Mouse (Mus musculus) frontal cortex, adult (tissue): ENCODE data around the gene Chac1.
A peak's percentile ranks its signal among the peaks of the same experiment; 100 is the strongest.

ENCODE experiments used
- ATAC-seq: cut with Nextera tagmentation; 2 replicates; pipeline ENCODE4 v1.9.2; 2017; ENCODE audit warnings: mild to moderate bottlenecking, moderate library complexity, mixed read lengths; ENCODE audit not compliant: low TSS enrichment

Chac1 gene

DNA sequence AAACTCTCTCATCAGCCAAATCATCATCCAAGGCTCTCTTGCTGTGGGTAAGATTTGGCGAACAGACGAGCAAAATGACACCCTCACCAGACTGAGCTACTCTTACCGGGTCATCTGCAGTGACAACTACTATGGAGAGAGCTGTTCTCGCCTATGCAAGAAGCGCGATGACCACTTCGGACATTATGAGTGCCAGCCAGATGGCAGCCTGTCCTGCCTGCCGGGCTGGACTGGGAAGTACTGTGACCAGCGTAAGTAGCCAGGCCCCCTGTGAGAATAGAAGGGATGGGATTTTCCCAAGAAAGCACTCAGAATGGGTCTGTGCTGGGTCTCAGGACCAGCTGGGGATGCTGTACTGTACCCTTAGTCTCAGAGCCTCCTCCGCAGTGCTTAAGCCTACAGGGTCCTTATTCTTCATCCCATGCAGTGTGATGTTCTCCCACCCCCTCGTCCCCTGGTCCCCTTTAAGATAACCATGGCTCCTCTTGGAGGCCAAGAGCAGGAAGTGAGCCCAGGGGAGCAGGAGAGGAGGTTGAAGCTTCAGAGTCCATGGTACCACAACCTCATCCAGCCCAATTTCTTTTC is 23.0 kb upstream of the Chac1 start:
- no peak for ATAC-seq

DNA sequence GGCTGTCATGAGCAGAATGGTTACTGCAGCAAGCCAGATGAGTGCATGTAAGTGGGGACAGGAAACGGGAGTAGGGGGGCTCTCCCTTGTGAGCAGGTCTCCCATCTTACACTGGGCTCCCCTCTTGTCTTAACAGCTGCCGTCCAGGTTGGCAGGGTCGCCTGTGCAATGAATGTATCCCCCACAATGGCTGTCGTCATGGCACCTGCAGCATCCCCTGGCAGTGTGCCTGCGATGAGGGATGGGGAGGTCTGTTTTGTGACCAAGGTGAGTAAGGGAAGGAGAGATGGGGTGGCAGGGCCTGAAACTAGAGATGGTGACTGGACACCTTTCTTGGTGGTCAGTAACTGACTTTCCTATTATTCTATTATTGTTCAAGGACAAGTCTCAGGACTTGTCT is 22.5 kb upstream of the Chac1 start:
- ATAC-seq: no peak

DNA sequence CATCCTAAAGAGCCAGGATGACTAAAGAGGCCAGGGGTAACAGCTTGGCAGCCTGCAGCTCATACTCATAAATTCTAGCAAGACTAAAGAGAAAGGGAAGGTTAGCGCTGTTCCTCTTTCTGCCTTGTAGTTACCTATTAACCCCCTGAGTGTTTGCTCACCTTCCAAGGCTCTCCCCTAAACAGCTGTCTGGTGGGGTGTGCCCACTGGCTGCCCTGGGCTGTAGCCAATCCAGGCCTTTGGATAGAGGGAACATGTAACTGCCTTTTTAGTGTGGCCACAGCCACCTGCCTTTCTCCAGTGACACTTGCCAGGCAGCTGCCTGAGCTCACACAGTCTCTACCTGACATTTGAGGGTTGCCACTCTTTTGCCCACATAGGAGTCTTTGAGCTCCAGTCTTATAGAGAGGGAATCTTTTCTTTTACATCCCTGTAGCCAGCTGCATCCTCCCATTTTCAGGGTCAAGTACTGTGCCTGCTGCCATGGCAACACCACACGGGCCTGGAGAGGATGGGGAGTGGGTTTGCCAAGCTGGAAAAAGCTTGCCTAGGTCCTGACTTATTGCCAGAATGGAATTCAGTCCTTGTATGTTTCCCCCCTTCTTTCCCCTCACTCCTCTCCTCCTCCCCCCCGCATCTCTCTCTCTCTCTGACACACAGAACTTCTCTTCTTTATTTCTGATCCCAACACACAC is 21.8 kb upstream of the Chac1 start:
- no peak for ATAC-seq

DNA sequence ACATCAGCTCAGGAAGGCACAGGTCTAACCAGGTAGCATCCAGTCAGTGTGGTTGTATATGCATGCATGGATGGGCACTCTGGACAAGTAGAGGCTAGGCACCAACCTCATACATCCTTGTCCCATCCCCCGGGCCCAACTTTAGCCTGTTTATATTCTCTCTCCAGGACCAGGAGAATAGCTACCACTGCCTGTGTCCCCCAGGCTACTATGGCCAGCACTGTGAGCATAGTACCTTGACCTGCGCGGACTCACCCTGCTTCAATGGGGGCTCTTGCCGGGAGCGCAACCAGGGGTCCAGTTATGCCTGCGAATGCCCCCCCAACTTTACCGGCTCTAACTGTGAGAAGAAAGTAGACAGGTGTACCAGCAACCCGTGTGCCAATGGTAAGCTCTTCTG is 20.2 kb upstream of the Chac1 start:
- no peak for ATAC-seq

DNA sequence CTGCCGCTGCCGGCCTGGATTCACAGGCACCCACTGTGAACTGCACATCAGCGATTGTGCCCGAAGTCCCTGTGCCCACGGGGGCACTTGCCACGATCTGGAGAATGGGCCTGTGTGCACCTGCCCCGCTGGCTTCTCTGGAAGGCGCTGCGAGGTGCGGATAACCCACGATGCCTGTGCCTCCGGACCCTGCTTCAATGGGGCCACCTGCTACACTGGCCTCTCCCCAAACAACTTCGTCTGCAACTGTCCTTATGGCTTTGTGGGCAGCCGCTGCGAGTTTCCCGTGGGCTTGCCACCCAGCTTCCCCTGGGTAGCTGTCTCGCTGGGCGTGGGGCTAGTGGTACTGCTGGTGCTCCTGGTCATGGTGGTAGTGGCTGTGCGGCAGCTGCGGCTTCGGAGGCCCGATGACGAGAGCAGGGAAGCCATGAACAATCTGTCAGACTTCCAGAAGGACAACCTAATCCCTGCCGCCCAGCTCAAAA is 18.8 kb upstream of the Chac1 start:
- no peak for ATAC-seq

DNA sequence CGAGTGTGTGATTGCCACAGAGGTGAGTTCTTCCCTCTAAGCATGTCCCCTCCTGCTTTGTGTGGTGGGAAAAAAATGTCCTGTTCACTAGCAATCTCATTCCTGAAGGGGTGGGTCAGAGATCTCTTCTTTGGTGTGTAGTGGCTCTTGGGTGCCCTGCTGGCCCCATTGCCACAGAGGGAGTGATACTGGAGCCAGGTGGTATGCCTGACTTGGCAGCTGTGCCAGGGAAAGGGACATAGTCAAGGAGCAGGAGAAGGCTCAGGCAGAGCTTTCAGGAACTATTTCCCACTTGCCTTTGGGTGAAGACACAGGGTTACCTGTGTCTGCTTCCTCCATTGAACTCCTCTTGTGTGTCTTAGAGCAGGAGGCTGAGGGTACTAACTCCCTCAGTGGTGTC is 16.9 kb upstream of the Chac1 start:
- no peak for ATAC-seq

DNA sequence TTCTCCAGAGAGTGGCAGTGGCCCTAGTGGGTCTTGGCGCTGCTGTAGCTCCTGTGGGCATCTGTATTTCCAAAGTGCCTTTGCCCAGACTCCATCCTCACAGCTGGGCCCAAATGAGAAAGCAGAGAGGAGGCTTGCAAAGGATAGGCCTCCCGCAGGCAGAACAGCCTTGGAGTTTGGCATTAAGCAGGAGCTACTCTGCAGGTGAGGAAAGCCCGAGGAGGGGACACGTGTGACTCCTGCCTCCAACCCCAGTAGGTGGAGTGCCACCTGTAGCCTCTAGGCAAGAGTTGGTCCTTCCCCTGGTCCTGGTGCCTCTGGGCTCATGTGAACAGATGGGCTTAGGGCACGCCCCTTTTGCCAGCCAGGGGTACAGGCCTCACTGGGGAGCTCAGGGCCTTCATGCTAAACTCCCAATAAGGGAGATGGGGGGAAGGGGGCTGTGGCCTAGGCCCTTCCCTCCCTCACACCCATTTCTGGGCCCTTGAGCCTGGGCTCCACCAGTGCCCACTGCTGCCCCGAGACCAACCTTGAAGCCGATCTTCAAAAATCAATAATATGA is 16.0 kb upstream of the Chac1 start:
- ATAC-seq: no peak

DNA sequence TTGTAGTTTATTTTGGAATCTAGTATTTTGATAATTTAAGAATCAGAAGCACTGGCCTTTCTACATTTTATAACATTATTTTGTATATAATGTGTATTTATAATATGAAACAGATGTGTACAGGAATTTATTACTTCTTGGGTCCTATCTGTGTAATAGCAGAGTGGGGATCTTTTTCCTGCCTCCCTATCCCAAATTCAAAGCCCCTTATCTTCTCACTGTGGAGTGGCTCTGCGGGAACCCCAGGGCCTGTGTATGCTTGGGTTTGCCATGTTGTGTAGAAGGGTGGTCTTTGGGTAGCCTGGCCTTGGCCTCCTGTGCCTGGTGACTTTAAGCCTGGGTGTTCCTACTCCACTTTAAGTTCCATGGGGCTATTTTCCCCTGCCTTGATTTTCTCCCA is 15.5 kb upstream of the Chac1 start:
- ATAC-seq: no peak

DNA sequence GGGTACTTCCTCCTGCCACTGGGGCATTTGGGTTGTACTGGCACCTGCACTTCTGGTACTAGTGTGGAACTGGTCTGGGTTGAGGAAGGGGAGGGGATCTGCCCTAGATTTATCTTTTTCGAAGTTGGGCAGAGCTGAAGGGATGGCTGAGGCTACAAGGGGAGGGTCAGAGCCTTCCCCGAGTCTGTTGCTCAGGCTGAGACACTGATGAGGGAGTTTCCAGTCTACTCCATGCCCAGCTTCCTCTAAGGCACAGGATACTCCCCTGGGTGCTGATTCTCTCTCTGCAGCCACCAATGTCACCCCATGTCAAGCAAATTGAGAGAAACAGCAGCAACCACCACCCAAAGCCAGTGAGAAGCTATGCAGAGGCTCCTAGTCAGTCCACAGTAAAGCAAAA is 15.0 kb upstream of the Chac1 start:
- ATAC-seq: no peak

DNA sequence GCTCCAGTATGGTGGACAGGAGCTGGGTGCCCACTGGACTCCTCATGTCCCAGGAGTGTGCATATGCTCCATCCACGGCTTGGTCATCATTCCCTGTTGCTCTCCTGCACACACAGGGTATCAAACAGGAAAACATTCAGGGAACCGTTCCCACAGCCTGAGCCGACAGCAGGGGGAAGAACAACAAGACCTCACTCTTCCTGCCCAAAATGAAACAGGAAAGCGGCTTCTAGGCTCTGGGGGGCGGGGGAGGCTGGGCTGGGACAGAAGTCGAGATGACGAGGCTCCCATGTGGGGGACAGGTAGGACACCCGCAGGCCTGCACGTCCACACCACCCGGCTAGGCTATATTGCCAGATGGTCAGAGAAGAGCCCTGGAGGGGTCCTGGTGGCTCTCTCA is 14.6 kb upstream of the Chac1 start:
- ATAC-seq: no peak

DNA sequence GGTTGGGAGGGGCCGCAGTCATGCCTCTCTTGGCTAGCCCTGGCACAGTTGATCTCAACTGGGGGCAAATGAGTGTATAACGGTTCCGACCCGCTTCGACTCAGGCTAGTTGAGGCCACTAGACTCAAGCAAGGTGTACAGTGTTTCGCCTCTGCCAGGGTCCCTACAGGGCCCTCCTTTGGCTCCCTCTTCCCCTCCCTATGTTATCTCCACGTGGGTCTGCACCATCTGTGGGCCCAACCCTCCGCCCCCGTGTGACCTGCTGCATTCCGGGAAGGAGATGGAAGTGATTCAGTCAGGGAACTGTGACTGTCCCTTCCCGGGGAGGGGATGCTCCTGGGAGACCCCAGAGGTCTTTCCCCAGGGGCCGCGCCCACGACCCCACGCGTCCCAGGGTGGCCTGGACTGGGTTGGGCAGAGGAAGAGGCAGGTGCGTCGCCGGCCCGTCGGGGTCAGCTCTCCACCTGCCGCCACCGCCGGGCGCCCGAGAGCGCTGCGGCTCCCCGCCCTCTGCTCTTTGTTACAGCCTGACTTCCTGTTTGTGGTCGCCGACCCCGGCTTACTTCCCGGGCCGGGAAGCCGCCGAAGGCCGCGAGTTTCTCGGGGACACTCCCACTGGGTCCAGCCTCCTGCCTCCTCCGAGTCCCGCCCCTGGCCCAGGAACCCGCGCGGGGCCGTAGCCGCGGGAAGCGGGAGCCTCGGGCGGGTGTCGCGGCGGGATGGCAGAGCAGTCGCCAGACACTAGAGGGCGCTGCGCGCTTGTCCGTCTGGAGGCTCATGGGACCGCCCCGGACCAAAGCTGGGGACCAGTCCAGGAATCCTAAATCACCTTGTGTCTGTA is 13.4 kb upstream of the Chac1 start:
- peak; percentile 97 for ATAC-seq

DNA sequence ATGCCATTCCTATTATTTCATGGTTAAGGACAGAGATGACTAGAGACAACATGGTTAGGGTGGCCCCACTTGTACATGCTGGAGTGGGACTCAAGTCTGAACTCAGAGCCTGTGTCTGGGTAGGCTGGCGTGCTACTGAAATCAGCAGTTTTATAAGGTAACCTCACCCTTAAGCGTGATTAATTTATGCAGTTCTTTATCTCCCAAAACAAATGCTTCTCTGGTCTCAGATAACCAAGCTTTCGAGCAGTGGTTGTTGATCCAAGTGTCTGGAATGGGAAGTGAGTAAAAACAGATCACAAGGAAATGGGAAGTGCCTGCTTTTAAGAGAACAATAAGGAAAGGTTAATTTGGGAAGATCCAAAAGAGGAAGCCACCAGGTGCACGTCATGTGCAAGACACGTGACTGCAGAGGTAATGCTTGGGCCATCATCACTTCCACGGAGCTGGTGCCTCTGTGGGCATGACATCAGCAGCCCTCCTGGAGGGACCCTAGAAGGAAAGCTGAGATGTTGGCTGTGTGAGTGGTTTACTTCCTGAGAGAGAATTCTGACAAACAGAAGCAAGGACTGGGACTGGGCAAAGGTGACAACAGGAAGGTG is 6.4 kb upstream of the Chac1 start:
- no peak for ATAC-seq

DNA sequence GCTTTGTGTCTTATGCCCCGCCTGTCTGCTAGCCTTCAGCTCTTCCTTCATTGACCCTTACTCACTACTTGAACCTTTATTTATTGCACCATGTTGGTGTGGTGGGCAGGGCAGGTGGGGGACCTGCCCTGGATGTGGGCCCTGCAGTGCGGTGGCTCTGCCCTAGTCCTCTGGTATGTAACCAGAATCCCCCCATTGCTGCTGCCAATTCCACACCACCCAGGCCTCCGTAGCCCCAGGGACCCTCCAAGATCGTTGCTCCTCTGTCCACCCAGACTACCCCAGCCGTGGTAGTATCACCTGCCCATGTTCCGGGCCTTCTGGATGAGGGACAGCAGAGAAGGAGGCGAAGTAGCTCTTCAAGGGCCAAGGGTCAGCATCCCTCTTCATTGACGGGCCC is 2.7 kb downstream of the Chac1 start:
- ATAC-seq: no peak

DNA sequence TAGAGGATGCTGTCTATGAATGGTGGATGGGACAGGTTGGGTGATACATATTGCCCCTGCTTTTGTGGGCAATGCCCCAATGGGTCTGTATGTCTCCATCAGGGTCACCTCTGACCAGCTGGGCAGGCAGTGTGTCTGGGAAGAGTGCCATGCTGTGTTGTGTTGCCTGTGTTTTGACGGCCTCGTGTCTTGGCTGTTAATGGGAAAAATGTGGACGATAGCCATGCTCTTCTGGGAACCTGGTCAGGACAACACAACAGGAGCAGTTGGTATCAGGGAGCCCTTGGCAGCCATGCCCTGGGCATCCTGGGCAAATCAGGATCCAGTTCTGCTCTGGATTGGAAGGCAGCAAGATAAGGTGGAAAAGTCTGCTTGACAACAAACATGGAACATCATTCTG is 4.1 kb downstream of the Chac1 start:
- ATAC-seq: no peak

DNA sequence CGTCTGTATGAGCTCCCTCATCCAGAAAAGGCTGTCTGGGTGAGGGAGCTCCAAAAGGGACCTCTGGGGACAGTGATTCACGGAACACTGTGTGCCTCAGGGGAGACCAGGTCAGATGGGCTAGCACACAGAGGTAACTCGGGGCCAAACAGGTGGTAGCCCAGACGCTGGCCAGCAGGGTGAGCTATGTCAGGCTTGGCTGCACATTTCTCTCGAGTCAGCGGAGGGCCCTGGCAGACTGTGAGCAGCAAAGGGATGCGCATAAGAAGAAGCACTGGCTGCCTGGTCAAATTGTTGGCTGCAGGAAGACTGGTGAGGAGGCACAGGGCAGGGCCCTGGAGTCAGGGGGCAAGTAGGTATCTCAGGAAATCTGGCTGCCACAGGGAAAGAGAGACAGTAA is 4.6 kb downstream of the Chac1 start:
- ATAC-seq: no peak

DNA sequence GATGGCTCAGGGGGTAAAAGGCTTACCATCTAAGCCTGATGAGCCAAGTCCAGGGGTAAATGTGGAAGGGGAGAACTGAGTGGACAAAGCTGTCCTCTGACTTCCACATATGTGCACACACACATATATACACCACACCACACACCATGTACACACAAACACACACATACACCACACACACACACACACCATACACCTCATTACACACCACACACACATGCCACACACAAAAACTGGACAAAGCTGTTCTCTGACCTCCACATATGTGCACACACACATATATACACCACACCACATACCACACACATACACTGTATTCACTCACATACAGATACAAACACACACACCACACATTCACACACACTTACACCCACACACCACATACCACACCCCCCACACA is 5.3 kb downstream of the Chac1 start:
- ATAC-seq: no peak

DNA sequence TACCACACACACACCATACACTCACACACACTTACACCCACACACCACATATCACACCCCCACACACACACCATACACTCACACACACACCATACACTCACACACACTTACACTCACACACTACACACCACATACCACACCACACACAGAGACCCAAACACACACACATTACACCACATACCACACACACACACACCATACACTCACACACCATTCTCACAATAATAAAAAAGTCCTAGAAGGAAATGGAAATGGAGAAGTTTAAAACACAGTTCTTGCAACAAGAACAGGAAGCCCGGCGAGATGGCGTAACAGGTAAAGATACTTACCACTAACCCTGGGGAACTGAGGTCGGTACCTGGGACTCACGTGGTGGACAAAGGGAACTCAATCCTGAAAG is 5.8 kb downstream of the Chac1 start:
- no peak for ATAC-seq

DNA sequence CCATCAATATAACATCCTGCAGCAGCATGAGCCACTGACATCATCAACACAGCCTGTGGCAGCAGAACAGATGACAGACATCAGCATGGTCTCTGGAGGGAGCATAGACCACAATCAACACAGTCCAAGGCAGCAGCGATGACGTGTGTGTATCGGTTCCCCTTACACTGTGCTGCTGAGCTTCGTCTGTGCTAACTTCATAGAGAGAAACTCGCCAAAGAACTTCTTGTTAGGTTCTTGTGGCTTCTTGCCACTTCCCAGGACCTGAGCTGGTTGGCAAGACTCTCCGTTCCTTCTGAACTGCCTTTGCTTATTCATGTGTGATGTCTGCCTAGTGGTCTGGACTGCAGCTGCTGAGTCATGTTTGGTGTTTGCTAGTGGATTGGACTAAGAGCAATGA is 7.2 kb downstream of the Chac1 start:
- ATAC-seq: no peak

DNA sequence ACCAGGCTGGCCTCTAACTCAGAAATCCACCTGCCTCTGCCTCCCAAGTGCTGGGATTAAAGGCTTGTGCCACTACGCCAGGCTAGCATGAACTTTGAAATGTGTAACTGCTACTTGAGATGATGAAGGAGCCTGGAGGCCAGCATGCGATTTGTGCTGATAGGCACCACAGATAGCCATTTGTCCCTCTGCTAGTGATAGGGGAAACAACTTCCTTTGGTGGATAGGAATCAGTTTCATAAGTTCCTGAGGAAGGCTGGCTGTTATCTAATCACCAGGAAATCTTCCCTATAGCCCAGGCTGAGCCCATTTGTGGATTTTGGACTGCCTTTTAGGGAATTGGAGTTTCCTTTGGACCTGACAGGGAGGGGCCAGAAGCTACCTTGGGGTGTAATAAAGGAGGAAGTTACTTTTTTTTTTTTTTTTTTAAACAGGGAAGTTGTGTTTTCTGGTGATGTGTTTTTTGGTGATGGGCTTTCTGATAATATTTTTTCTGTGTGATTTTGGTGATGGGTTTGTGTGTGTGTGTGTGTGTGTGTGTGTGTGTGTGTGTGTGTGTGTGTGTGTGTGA is 8.8 kb downstream of the Chac1 start:
- ATAC-seq: no peak

DNA sequence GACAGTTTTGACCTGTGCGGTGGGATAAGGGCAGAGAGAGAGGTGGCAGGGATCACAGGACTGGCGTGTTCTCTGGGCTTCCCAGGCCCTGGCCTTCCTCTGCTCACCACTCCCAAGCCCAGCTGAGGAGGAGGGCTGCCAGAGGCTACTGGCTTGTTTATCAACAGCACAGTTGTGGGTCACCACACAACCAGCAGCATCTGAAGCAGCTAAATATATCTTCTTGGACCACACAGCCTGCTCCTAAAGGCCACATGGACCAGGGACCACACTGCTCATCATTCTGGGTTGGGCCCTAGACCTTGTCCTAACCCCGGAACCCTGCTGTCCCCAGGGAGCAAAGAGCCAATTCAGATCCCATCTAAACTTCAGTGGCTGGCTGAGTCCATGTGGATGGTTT is 13.9 kb downstream of the Chac1 start:
- no peak for ATAC-seq

DNA sequence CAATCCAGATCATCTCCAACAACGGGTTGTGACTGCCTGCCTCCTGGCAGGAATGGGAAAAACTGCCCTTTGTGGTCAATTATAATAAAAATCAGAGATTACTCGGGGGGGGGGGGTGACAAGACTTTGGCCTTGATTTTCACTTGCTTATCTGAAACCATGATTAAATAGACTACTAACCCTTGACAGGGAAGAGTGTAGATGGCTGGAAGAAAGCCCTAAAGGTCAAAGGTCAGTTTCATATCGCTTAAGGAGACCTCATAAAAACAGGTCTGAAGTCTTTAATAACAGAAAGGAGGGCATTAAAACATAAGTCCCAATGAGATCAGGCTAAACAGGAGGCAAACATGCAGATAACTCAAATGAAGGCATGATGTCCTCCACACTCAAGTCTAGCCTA is 16.3 kb downstream of the Chac1 start:
- ATAC-seq: no peak

DNA sequence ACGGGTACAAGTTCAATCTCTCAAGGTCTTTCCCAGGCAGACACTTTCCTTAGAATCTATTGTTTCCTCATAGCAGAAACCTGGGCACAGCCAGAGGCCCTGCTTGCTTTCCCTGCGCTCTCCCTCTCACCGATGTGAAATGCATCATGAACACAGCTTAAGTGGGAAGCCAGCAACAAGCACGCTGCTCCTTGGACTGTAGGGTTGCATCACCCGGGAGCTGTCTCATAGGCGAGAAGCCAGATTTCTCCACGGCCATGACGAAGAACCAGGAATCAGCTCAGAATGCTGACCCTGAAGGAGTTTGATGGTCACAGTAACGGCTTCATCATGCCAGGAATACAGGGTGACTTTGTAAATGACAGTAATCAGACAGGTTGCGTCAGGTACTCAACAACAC is 19.1 kb downstream of the Chac1 start:
- no peak for ATAC-seq
